Mouse (Mus musculus) megakaryocyte, adult 5-6 weeks (primary cell): ENCODE results near the gene Pdia5. TPM values are rescaled to one million over a fixed set of nuclear protein-coding genes. Genes with fewer than 3 reads are reported as not detected.

Source experiments
- ATAC-seq: 2 replicates; pipeline ENCODE4 v1.8.0; 2016; ENCODE audit warnings: mild to moderate bottlenecking, inconsistent platforms; ENCODE audit not compliant: poor library complexity, severe bottlenecking
- total RNA-seq, 2 experiments: library from RNA; stranded (forward) in 1 of 2; stranded (reverse) in 1 of 2; fragments of 153-499, 151-499 nt in 1 of 2; fragments of 221-1000, 200-1000 nt in 1 of 2; gene quantifications; 2 replicates each; pipeline versions ENCODE4 v1.2.3 to v1.2.4; 2015 to 2017

The Pdia5 gene
- total RNA-seq, 2 experiments from 2014 or later: 4.3 to 4.7 TPM

GRCm38 (mm10) chr16:35485711-35486110 lies 5.0 kb downstream of the Pdia5 start:
- ATAC-seq: no peak

- peak; percentile 52; the same call in 1 of the 2 replicates for ATAC-seq
These were observed 6.0 kb downstream of the Pdia5 start for GRCm38 (mm10) chr16:35484526-35485233.

- no peak for ATAC-seq
These were observed 6.6 kb downstream of the Pdia5 start for GRCm38 (mm10) chr16:35484105-35484504.

- ATAC-seq: no peak
These were observed 11.4 kb downstream of the Pdia5 start for GRCm38 (mm10) chr16:35479301-35479700.

- ATAC-seq: no peak
These were observed 13.4 kb downstream of the Pdia5 start for GRCm38 (mm10) chr16:35477273-35477672.

GRCm38 (mm10) chr16:35472569-35473275 lies 18.0 kb downstream of the Pdia5 start:
- ATAC-seq: no peak

GRCm38 (mm10) chr16:35471841-35472568 lies 18.7 kb downstream of the Pdia5 start:
- ATAC-seq: no peak

- ATAC-seq: no peak
These were observed 19.7 kb downstream of the Pdia5 start for GRCm38 (mm10) chr16:35470983-35471382.

GRCm38 (mm10) chr16:35470096-35470495 lies 20.6 kb downstream of the Pdia5 start:
- ATAC-seq: no peak

- no peak for ATAC-seq
These were observed 21.7 kb downstream of the Pdia5 start for GRCm38 (mm10) chr16:35469016-35469415.

GRCm38 (mm10) chr16:35467044-35467443 lies 23.6 kb downstream of the Pdia5 start:
- no peak for ATAC-seq

GRCm38 (mm10) chr16:35465808-35466351 lies 24.8 kb downstream of the Pdia5 start:
- ATAC-seq: no peak

- no peak for ATAC-seq
These were observed 25.9 kb downstream of the Pdia5 start for GRCm38 (mm10) chr16:35464686-35465308.

- no peak for ATAC-seq
These were observed 27.0 kb downstream of the Pdia5 start for GRCm38 (mm10) chr16:35463708-35464107.

- ATAC-seq: no peak
These were observed 27.7 kb downstream of the Pdia5 start for GRCm38 (mm10) chr16:35462955-35463354.

GRCm38 (mm10) chr16:35459584-35459983 lies 31.1 kb downstream of the Pdia5 start:
- no peak for ATAC-seq

- ATAC-seq: no peak
These were observed 32.4 kb downstream of the Pdia5 start for GRCm38 (mm10) chr16:35458297-35458696.

- no peak for ATAC-seq
These were observed 33.2 kb downstream of the Pdia5 start for GRCm38 (mm10) chr16:35457488-35457887.

GRCm38 (mm10) chr16:35457011-35457419 lies 33.7 kb downstream of the Pdia5 start:
- ATAC-seq: no peak

GRCm38 (mm10) chr16:35456305-35456704 lies 34.4 kb downstream of the Pdia5 start:
- ATAC-seq: no peak

- ATAC-seq: no peak
These were observed 34.9 kb downstream of the Pdia5 start for GRCm38 (mm10) chr16:35455822-35456221.
